Mouse (Mus musculus) bone marrow macrophage, adult 2 months (primary cell): Measurements from ENCODE around the gene Nr5a2.

Experiments
- CTCF ChIP-seq: IDR thresholded peaks from 2 replicates; pipeline ENCODE4 v1.5.1; 2012; ENCODE audit warnings: low read depth, mild to moderate bottlenecking, low read length, moderate library complexity
- POLR2A ChIP-seq: IDR thresholded peaks from 2 replicates; pipeline ENCODE4 v1.6.1; 2012; ENCODE audit warnings: mild to moderate bottlenecking, low read depth, low read length, borderline replicate concordance

DNA sequence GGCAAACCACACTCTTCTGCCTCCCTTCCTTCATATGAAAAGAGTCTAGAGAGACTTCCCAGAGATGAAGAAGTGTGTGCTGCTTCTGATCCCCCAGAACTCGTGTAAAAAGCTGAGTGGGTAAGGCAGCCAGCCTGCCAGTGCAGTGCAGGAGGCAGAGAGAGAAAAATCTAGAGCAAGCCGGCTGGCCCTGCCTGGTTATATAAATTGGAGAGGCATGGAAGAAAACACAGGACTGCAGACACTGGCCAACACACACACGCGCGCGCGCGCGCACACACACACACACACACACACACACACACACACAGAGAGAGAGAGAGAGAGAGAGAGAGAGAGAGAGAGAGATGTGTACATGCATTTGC, 24.3 kb downstream of the Nr5a2 start:
- TF ChIP-seq CTCF (no peak), POLR2A (no peak)
